Mouse (Mus musculus) CD8-positive naive resting alpha-beta T cell, adult 2 months (primary cell): ENCODE results near the gene Qrich1.

Experiments used
- DNase-seq, 2 experiments: peaks; one replicate each; pipeline ENCODE4 v3.0.0; 2022; ENCODE audit warnings: low read depth in 2 of 2, low spot score in 2 of 2

Qrich1 gene

DNA sequence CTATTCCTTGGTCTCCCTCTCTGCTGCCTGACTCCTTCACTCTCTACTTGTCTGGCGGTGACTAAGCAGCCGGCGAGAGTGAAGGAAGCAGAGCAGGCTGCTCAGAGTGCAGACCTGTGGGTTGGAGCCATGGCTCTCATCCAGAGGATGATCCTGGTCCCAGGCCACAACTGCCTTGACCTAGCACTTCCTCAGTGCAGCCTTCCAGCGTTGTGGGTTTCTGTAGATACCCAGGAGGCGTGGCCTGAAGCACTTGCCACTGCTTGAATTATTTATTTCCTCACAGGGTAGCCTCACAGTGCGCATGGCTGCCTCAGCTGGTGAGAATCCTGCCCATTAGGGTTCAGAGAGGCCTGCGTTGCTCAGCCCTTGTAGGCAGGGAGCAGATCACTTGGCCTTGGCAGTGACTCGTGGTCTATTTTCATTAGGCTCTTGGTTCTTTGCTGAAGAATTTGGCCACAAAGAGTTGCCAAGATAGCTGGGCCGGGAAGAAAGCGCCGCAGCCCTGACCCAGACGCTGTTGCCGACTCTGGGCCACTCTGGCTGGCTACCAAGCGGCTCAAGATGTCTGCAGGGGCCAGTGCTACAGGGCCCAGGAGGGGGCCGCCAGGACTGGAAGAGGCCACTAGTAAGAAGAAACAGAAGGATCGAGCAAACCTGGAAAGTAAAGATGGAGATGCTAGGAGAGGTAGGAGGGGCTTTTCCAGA, 24.4 kb upstream of the Qrich1 start:
- no peak for DNase-seq

DNA sequence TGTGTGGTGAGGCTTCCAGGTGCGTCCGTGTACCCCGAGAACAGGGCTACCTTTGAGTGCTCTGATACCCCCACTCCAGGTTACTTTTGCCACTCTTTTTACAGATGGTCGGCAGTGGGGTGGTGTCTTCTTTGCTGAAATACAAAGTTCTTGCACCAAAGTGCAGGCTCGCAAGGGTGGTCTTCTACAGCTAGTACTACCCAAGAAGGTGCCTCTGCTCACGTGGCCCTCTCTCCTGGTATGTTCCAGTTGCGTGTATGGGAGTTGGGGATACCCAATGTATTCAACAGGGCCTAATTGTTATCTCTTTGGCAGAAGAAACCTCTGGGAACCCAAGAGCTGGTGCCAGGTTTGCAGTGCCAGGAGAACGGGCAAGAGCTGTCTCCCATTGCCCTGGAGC, 23.4 kb upstream of the Qrich1 start:
- DNase-seq, result no peak

DNA sequence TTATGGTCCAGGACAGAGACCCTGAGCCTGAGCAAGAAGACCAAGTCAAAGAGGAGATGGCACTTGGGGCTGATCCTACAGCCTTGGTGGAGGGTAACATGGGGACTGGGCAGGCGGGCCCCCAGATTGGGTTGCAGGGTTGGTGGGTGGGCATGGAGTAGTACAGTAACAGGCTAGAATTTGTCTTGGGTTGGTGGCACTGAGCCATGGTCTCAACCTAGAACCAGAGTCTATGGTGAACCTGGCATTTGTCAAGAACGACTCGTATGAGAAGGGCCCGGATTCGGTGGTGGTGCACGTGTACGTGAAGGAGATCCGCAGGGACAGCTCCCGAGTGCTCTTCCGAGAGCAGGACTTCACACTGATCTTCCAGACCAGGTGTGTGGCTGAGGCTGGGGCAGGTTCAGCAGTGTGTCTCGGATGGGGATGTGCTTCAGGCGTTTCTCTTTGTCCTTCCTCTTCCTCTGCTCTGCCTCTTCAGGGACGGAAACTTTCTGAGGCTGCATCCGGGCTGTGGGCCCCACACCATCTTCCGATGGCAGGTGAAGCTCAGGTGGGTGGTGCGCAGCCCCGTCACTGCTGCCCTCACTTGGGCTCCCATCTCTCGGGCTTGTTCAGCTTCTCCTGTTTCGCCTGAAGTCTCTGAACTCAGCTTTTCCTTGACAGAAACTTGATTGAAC, 22.3 kb upstream of the Qrich1 start:
- no peak for DNase-seq

DNA sequence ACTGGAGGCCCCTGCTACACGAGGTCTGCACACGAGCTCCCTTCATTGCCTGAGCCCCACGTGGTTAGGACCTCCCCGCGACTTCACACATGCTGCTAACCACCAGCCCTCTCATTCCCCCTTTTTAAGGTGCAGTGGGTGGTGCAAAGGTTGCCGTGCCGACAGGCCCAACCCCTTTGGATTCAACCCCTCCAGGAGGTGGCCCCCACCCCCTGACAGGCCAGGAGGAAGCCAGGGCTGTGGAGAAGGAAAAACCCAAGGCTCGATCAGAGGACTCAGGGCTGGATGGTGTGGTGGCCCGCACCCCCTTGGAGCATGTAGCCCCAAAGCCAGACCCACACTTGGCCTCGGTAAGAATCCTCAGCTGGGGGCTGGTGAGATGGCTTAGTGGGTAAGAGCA, 21.7 kb upstream of the Qrich1 start:
- DNase-seq, result no peak

DNA sequence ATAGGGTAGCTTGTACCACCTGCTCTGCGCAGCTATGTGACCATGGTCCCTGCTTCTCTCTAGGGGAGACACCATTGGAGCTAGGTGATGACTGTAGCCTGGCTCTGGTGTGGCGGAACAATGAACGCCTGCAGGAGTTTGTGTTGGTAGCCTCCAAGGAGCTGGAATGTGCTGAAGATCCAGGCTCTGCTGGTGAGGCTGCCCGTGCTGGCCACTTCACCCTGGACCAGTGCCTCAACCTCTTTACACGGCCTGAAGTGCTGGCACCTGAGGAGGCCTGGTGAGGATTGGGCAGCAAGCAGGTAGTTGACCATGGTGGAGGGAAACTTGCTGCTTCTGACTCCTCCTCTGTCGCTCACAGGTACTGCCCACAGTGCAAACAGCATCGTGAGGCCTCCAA, 17.4 kb upstream of the Qrich1 start:
- no peak for DNase-seq

DNA sequence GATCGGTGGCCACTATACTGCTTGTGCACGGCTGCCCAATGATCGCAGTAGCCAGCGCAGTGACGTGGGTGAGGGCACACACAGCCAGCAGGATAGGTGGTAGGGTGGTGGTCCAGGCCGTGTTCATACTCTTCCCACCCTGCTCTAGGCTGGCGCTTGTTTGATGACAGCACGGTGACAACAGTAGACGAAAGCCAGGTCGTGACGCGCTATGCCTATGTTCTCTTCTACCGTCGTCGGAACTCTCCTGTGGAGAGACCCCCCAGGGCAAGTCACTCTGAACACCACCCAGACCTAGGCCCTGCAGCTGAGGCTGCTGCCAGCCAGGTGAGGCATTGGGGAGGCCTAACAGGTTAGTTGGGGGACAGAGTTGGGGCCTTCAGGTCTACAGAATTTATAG, 16.7 kb upstream of the Qrich1 start:
- no peak for DNase-seq

DNA sequence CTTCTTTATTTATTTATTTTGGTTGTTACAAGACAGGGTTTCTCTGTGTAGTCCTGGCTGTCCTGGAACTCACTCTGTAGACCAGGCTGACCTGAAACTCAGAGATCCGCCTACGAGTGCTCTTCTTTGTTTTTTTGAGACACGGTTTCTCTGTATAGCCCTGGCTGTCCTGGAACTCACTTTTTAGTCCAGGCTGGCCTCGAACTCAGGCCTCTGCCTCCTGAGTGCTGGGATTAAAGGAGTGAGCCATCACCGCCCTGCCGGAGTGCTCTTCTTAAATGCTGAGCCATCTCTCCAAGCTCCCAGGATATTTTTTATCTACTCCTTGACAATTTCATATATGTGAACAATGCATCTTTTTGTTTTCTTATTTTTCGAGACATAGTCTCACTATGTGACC, 9.7 kb upstream of the Qrich1 start:
- DNase-seq, result no peak

DNA sequence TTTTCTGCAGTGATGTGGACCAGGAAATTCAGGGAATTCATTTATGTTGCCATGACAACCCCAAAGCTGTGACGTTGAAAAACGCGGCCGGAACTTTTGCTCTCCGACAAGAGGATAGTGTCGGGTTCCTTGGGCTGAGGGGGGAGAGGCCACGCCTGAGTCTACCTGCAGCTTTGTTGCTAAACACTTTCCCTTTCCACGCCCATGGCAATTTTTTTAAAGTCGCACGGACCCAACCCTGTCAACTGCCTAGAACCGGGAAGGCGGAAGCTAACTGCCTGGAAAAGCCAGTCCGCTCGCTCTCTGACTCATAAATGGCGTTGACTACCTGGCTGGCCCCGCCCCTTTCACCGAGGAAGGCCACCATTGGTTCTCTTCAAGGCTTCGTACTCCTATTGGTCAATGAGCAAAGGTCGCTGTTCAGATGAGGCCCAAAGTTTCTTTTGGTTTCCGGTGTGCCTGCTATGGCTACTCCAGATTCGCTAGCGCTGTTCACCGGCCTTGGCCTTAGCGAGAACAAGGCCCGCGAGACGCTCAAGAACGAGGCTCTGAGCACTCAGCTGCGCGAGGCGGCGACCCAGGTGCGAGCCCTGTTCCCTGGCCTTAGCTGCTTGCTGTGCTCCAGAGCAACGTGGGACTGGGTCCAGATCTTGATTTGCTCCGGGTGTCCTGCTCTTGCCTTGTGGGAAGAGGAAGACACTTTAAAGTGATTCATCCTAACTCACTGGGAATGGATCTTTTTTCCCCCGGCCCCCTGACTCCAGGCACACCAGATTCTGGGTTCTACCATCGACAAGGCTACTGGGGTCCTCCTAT, 8.8 kb upstream of the Qrich1 start, which contains the start of gene Qars:
Qars (plus strand) TSS at position 88 of the 816 bp plus-strand sequence.
- DNase-seq, result peak; percentile 82 to 88

DNA sequence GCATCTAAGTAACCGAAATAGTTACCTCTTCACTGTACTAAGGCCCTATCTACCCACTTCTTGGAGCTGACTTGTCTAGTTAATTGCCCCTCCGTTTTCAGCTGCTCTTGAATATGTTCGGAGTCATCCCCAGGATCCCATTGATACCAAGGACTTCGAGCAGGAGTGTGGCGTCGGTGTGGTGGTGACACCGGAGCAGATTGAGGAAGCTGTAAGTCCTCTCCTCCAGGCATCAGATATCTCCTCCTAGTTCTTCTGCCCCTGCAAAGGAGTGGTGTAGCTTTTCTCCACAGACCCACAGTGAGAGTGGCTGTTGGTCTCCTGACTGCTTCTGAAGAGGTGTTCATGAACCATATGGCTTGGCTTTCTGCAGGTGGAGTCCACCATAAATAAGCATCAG, 7.8 kb upstream of the Qrich1 start:
- no peak for DNase-seq

DNA sequence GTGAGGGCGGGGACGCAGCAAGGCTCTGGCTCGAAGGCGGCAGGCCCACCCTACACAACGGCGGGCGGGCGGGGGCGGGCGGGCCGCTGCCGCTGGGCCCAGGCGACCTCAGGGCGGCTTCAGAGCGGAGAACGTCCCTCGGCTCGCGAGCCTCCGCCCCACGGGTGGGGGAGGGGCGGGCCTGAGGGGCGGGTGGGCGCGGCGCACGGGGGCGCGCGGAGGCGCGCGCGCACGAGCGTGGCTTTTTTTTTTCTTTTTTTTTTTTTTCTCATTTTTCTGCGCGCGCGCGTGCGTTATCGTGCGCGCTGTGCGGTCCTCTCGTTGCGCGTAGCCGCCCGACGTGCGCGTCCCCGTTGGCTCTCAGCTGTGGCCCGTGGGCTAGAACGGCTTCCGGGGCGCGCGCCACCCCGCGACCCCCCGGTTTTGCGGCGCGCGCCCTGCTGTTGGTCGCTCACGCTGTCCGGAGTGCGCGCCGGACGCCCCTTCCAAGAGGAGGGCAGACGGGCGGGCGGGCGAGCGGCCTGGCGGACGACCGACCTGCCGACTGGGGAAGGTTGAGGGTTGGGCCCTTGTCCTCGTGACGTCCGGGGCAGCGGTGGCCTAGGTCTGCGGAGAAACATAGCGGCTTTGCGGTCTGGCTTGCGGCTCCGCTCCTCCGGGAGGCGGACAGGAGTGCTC, 786 bp downstream of the Qrich1 start:
- DNase-seq, result peak; percentile 55 to 69

DNA sequence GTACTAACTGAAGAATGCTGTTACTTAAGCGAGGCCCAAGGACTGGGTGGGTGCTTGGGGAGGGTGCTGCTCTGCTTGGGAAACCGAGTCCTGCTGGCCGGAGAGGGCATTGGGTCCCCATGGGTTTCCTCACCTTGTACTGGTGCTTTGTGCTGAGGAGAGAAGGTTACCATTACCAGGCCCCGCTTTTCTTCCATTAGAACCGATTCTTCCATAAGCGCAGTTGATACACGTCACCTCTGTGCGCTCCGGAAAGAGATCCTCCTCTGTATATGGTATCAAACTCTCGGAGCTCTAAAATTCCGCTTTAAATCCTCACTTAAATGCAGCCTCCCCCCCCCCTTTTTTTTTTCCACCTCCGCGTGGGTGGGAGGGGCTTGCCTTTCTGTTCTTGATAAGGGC, 1.3 kb downstream of the Qrich1 start:
- peak in 1 of 2 experiments; percentile 52 for DNase-seq

DNA sequence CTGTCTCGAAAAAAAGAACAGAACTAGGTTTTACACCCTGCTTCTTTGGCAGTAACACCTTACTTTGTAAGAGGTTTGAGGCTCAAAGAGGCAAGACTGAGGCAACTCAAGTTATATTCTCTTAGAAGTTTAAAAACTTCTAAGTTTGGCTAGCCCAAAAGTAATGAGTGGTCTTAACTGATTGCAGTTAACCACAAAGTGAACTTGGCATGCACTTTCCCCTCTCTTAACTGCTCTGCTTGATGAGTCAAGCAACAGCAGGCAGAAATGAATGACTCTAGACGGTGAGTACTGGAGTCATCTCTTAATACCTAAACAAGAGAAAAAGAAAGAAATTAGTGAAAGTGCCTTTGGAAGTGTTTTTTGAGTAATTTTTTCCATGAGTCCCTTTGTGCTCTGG, 5.0 kb downstream of the Qrich1 start:
- no peak for DNase-seq

DNA sequence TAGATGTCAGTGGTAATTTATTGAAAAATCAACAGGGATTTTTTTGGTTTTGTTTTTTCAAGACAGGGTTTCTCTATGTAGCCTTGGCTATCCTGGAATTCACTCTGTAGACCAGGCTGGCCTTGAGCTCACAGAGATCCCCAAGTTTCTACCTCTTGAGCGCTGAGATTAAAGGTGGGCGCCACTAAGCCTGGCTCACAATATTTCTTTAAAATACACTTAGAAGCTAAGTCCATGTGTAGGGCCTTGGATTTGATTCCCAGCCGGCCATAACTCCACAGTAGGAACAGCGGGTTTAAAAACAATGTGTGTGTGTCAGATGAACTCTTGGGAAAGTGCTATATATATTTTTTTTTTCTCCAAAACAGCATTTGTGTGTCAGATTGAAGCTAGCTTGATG, 6.7 kb downstream of the Qrich1 start:
- DNase-seq, result no peak

DNA sequence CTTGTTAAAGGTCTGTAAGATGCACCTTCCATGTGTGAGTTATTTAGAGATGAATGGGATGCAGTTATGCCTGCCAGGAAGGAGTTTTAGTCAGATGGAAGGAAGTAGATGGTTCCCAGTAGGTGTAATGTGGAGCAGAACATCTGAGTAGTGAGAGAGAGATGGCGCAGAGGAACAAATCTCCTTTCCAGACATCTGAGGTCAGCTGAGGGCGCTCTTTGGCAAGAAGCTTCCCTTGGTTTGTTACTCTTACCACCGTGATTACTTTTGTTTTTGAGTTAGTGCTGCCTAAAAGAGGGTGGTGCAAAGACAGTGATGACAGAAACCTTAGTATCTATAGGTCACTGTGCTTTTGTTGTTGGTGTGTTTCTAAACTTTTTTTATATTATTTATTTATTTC, 8.8 kb downstream of the Qrich1 start:
- no peak for DNase-seq

DNA sequence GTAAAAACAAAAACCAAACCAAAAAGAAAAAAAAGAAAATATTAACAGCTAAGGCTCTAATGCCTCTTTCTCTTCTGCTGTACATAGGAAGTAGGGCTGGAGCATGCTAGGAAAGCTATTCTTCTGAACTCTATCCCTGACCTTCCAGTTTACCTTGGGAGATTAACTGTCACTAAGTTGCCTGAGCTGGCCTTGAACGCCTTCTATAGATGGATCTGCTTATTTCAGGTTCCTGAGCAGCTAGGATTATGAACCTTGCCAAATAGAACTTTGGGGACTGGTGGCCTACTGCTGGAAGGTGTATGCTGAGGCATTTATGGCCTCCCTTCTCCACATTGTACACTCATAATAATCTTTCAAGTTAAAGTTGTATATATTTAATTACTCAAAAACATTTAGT, 14.3 kb downstream of the Qrich1 start:
- no peak for DNase-seq

DNA sequence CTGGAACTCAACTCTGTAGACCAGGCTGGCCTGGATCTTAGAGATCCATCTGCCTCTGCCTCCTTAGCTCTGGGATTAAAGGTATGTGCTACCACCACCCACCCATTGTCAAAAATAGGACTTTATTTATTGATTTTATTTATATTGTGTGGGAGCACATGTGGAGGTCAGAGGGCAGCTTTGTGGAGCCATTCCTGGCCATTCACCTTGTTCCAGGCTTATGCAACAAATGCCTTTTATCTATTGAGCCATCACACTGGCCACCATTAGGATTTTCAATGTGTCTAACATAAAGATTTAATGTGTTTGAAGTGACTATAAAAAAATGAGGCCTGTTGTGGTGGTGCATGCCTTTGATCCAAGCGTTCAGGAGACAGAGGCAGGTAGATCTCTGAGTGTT, 14.9 kb downstream of the Qrich1 start:
- no peak for DNase-seq

DNA sequence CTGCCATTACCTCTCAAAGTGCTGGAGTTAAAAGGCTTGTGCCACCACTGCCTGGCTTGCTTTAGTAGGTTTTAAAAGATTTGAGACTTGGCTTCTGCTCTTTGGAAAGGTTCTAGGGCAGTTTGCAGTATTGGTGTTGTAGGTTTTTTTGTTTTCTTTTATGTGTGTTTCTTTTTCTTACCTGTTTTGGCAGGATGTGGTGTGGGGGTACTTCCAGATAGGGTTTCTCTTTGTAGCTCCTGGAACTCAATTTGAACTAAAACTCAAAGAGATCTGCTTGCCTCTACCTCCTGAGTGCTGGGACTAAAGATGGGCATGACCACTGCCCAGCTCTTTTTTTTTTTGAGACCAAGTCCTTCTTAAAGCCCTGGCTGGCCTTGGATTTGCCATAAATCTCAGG, 24.2 kb downstream of the Qrich1 start:
- DNase-seq, result peak in 1 of 2 experiments; percentile 15

DNA sequence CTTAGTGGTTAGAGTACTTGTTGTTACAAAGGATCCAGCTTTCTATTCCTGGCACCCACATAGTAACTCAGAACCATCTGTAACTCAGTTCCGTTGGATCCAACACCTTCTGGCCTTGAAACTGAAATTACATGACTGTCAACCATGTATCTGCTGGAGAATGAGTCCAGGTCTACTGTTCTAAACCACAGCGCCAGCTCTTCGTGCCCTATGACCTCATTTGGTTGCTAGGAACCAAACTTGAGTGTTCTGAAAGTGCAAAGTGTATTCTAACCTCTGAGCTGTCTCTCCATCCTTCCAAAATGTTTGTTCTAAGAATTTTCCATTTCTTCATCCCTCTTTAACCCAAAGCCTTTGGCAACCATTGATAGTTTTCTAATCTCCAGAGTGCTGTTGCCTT, 29.4 kb downstream of the Qrich1 start:
- no peak for DNase-seq

DNA sequence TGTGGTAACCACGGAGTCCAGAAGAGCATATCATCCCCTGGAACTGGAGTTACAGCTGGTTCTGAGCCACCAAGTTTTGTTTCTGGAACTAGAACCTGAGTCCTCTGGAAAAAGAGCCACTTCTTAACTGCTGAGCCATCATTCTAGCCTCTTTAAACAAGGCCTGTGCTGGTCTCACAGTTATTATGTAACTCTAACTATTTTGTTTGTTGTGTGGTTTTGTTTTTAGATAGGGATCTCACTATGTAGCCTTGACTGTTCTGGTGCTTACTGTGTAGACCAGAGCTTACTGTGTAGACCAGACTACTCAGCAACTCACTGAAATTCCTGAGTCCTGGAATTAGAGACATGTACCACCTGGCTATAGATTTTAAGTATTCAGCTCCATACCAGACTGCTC, 30.3 kb downstream of the Qrich1 start:
- DNase-seq, result no peak

DNA sequence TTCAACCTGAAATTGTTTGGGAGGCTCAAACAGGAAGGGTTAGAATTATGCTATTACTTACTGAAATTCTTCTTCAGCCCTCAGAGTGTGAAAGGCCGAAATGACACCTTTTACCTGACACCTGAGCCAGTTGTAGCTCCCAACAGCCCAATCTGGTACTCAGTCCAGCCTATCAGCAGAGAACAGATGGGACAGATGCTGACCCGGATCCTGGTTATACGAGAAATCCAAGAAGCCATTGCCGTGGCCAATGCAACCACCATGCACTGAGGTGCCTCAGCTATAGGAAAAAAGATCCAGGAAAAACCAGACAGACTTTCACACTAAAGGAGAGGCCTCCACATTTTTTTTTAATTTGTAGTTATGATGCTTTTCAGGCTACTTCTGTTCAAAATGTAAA, 42.6 kb downstream of the Qrich1 start:
- no peak for DNase-seq

DNA sequence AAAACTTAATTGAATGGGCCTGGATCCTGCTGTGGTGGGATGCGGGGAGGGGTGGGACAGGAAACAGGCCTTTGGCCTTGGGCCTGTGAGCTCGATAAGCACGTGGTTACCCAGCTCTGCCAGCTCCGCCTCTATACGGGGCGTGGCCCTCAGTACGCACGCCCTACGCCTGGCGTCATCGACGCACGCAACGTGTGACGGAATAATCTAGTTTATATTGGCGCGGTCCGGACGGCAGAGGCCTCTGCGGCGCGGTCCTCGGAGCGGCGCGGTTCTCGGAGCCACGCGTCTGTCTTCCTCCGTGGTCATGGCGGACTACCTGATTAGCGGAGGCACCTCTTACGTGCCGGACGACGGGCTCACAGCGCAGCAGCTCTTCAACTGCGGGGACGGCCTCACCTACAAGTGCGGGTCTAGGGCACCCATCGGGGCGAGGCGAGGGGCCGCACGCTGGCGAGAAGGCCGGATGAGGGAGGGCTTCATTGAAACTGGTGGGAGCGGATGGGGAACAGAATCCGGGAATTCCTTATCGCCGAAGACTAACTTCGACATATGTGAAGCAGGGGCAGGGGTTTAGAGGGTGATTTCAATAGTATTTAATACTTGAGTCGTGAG, 43.7 kb downstream of the Qrich1 start, which contains the start of gene Impdh2:
Impdh2 (plus strand) TSS at position 60 of the 615 bp plus-strand sequence.
- DNase-seq, result peak; percentile 88 to 93
